Mouse (Mus musculus): ENCODE results near the gene Mcm5.

Mcm5 gene

DNA sequence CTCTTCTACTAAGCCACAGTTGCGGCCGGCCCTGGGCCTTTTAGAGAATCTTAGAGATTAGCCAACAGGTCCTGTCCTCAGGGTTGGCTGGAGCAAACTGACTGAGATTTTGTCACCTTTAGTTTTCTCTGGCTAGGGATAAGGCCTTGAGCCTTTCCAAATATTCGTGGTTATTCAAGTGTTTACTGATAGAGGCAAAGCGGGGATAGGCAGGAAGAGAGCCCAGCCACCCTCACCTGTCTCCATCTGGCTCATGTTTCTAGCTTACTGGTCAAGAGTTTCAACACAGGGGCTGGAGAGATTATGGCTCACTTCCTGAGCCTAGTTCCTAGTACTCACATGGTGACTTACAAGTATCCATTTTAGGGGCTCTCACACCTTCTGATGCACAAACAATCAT, 6.4 kb upstream of the Mcm5 start:
- DNase-seq (ENCODE audit: low read depth) = no peak

DNA sequence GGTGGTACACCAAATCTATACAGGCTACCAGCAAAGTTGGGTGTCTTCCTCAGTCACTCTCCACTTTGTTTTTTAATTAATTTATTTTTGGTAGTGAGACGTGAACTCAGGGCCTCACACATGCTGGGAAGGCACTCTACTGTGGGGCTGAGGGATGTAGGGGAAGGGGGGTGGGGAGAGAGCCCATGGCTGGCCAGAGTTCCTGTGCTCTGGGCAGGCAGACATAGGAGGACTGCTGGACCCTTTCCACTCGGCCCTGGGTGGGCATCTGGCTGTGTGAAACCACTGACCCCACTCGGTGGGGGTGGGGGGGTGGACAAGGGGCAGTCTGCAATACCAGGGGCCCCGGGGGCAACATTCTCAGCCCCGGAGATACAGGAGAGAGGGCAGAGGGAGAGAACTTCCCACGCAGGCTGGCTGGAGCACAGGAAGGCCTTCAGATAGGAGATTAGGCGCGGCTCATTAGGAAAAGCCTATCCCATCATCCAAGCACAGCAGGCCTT, 5.9 kb upstream of the Mcm5 start:
- DNase-seq (ENCODE audit: low read depth) = no peak

DNA sequence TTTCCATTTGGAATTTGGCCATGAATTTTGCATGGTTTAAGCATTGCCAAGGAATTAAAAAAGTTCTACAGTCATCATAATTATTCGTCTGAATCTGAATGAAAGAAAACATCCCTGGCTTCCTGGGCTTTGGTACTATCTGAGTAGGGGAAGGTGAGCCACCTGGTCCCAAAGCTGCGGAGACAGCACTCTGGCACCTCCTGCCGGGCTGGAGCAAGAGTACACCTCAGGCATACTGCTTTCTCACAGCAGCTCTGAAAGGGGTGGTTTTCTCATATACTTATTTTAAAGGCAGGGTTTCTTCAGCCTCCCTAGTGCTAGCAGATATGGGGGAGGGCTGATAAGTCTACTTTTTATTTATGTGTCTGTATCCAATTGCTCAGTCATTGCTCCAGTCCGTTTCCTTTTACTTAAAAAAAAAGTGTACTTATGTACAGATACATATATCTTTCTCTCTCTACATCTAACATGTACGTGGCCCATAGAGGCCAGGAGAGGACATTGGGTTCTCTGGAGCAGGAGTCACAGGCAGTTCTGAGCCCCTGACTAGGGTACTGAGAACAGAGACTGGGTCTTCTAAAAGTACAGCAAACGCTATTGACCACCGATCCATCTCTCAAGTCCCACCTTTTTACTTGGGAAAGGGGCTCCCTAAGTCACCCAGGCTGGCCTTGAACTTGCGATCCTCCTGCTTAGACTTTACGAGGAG, 688 bp upstream of the Mcm5 start:
- DNase-seq (ENCODE audit: low read depth) = peak; percentile 92

DNA sequence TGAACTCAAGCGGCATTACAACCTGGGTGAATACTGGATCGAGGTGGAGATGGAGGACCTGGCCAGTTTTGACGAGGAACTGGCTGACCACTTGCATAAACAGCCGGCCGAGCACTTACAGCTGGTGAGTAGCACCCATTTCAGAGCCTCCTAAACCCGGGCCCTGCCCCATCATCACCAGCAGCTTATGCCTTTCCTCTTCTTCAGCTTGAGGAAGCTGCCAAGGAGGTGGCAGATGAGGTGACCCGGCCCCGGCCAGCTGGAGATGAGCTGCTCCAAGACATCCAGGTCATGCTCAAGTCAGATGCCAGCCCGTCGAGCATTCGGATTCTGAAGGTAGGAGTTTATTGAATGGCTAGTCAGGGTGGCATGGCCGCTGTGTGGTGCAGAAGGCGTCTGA, 724 bp downstream of the Mcm5 start:
- DNase-seq (ENCODE audit: low read depth) = no peak

DNA sequence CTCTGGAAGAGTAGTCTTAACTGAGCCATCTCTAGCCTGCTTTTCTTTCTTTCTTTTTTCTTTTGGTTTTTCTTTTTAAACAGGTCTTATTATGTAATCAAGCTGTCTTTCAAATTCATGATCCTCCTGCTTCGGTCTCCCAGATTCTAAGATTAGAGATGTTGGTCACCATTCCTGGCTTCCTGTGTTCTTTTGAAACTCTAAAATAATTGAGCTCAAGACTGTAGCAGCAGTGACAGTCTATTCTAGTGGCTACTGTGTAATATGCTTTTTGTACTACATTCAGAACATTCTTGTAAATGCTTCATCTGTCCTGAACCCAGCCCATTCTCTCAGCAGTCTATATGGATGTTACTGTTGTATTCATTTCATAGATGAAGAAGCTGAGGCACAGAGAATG, 9.1 kb downstream of the Mcm5 start:
- DNase-seq (ENCODE audit: low read depth) = no peak

DNA sequence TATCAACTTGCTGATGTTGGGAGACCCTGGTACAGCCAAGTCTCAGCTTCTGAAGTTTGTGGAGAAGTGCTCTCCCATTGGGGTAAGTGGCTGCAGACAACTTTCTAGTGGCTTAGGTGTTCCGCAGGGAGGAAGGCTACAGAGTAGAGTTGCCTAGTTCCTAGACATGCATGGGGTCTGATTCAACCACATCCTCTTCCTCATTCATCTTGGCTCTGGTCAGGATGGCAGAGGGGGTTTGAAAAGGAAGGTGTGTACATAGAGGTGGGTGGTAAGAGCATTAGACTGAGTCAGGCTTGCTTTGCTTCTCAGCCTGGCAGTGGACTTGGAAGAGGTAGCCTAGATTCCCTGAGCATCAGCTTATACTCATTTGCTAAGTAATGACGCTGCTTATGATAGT, 9.9 kb downstream of the Mcm5 start:
- DNase-seq (ENCODE audit: low read depth) = no peak

DNA sequence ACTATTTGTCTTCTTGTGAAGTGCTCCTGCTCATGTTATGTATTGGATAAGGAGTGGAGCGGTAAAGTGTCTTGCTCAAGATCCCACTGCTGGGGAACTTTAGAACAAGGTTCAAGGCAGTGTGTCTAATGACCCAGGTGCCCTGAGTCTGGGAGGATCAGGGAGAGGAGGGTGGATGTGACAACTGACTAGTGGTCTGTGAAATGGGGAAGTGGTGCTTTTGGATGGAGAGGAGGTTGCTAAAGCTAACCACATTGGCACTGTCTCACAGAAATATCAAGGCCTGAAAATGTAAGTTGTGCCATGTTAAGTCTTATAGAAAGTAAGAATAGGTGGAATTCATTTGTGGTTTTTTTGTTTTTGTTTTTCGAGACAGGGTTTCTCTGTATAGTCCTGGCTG, 10.4 kb downstream of the Mcm5 start:
- DNase-seq (ENCODE audit: low read depth) = no peak

DNA sequence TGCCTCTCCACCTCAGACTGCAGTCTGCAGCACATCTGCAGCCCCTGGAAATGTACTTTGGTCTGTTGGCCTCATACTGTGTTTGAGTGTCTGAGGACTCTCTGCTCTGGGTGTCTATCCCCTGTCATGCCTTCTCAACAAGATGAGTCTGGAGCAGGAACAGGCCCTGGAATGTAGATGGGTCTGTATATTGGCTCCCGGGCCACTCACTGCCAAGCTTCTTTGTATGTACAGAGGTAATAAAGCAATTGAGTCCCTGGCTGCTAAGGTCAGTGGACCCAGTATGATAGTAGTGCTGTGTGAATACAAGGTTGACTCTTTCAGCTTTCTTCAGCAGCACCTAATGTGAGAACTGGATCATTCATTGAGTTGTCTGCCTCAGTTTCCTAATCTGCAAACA, 18.0 kb downstream of the Mcm5 start:
- DNase-seq (ENCODE audit: low read depth) = no peak

DNA sequence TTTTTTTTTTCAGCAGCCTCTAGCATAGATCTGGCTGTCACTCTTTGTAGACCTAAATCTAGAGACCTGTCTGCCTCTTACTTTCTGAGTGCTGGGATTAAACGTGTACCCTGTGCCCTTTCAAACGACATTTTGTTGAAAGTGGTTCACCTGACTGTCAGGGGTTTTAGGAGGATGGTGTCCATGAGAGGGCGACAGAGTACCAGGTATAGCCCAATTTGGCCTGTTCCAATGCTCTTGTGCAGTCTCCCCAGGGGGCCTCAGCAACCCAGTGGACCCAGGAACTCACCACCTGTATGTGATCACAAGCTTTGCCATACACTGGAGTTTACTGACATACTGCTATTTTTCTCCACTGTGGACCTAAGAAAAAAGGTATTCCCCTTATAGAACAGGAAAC, 23.1 kb downstream of the Mcm5 start:
- DNase-seq (ENCODE audit: low read depth) = peak; percentile 54

DNA sequence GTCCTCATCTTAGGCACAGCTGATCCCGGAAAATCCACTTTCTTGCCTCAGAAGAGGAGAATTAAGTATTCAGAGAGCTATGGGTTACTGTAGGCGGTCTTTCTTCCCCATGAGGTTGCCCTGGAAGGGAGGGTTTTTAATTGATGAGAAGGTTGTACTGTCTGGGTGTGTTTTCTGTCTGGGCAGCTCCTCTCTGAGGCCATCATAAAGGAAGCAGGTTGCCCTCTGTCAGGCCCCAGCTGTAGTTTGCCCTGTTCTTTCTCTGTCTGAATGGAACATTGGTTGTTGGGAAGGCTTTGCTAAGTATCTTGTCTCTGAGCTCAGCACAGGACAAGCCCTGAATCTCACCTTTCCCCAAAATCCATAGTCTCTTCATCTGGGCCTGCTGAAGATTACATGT, 24.0 kb downstream of the Mcm5 start:
- DNase-seq (ENCODE audit: low read depth) = no peak

DNA sequence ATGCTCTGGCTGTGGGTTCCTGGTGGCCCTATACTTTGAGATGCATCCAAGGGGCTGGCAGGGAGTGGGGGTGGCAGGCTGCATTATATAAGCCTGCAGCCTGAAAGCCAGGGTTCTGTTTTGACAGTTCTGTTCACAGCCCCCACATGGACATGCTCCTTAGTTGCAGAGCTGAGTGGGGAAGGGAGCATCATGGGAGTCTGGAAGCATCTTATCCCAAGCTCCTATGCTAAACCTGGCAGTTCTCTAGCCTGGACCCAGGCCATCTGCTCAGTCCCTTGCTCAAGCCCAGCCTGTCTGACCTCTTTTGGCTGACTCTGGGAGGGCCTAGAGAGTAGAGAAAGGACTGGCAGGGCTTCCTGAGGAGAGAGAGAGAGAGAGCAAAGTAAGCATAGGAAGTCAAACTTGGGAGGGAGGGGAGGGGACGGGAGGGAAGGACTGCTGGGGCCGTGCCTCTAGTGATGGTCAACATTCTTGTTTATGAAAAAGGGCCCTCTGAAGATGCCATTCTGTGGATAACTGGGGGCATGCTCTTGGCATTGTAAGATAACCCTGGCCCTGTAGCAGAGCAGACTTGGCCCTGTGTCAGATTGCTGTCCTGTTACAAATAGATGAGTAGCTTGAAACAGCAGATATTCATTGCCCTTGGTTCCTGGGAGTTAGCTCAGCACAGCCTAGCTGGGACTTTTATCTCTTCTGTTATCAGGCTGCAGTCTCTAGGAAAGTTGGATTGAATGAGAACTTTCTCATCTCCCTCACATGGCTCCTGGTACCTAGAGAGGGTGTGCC, 25.4 kb downstream of the Mcm5 start:
- no peak for DNase-seq (ENCODE audit: low read depth)

DNA sequence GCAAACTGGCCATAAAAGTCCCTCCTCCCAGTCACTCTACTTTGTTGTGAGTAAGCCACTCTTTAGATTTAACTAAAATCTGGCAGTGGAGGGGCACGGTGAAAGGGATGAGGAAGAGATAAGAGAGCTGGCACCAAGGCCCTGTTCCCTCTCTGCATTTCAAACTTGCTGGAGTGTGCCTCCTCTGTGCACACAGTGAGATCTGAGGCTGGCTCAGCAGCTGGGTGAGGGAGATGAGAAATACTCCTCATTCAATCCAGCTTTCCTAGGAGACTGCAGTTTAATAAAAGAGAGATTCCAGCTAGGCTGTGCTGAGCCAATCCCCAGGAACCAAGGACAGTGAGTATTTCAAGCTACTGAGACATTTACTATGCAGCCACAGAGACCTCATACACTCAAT, 26.4 kb downstream of the Mcm5 start:
- no peak for DNase-seq (ENCODE audit: low read depth)

DNA sequence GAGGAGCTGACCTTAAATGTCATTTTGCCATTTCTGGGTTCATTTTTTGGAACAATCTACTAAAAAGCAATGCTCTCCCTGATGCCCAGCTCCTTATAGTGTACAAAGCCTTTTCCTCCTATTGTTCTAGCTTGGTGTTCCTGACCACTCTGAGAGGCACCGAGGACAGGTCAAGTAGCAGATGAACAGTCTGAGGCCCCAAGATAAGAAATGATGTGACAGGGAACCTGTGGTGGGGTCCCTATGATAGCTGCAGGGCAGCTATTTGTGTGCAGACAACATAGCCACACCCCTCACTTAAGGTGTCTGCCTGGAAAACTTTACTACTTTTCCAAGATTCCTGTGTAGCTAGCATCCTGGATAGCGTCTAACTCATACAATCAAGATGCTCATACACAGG, 26.9 kb downstream of the Mcm5 start:
- no peak for DNase-seq (ENCODE audit: low read depth)

DNA sequence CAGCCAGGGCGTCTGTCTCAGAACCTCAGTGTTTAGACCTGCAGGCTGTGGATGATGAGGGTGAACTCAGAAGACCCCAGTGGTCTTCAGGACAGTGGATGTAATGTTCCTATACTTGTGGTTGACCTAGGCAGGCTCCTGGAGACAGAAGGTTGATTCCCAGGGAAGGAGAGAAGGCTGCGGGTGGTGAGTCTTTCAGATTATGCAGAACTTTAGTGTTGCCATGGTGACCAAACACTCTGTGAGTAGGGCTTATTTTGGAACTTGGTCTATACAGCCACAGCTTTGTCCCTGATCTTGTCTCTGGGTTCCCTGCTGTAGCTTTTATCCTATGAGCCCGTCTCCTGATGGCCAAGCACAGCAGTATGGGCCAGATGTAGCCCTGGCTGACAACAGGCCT, 28.2 kb downstream of the Mcm5 start:
- DNase-seq (ENCODE audit: low read depth) = no peak

DNA sequence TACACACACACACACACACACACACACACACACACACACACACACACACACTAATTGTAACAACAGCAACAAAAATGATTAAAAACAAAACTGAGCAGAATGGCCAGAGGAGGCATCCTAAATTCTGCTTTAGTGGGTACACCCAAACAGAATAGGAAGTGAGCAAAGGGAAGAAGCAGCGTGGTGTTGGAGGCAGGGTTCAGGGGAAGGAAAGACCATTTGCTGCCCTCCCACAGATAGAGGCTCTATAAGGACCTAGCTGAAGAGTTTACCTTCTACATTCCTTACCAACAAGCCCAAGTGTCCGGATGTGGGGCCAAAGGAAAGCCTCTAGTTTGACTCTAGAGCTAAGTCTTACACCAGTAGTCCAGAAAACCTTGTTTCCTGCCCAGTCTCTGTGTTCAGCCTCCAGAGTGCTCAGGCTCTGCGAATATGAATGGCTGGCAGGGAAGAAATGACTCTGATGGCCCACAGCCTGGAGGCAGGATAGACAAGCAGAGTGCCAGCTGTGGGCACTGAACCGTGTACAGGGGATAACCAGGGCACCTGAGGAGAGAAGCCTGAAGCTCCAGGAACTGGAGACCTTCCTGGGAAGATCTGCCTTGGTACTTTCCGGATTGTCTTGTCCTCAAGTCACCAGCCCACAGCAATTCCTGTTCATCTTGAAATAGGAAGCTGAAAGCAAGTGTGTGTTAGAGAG, 41.7 kb downstream of the Mcm5 start:
- no peak for DNase-seq (ENCODE audit: low read depth)

DNA sequence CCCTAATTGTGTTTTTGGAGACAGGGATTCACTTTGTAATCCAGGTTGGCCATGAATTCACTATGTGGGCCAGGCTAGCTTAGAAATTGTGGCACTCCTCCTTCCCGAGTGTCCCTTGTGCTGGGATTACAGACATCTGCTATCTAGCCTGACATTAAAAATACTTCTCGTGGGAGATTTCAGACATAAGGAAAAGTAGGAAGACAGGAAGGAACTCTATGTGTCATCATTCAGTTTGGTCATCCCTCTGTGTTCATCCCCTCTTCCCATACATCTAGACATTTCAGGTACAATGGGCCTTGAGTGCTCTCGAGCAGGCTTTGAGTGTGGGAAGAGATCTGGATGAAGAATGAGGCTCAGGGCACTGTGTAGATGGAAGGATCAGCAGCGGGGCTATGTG, 42.4 kb downstream of the Mcm5 start:
- no peak for DNase-seq (ENCODE audit: low read depth)

DNA sequence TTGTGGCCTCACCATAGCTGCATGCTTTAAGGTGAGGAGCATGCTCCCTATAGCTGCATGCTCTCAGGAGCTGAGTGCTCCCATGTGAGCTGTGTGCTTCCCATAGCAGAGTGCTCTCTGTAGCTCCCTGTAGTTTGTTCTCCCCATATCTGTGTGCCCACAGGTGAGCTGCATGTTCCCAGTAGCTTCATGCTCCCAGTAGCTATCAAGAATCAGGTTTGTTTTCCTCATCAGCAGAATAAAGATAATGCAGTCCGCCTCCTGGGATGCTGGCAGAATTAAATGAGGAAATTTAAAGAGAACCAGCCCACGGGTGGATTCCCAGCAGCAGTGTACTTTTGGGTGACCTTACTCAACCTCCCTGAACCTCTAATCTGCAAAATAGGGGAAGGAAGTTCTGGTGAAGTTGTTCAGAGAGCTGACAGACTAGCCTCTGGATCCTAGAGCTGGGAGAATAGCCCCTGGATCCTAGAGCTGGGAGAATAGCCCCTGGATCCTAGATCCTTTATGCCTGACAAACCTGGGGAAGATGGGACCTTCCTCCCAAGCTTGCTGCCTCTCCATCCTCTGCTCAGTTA, 43.2 kb downstream of the Mcm5 start:
- DNase-seq (ENCODE audit: low read depth) = no peak

DNA sequence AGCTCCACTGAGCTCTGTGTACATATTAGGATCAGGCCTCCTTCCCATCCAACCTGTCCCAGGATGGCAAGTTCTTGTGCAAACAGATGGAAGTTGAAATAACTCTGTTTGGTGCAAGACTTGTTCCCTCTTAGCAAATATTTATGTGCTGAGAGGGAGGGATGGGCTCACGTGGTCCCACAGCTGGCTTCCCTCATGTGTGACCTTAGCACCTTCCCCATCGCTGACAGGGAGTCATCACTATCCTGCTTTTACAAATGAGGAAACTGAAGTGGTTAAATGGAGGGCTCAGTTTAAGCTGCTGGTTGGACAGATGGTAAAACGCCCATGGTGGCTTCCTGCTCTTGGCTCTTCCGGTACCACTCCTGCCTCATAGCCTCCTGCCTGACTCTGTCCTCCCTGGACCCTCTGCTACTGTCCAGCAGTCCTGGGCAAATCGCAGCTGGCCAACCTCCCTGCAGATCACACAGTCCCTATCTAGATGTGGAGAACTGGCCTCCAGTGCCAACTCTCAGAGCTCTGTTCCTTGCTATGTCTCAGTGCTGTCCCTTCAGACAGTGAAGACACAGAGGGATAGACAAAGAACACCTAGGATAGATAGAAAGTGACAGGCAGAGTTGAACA, 45.6 kb downstream of the Mcm5 start:
- no peak for DNase-seq (ENCODE audit: low read depth)

DNA sequence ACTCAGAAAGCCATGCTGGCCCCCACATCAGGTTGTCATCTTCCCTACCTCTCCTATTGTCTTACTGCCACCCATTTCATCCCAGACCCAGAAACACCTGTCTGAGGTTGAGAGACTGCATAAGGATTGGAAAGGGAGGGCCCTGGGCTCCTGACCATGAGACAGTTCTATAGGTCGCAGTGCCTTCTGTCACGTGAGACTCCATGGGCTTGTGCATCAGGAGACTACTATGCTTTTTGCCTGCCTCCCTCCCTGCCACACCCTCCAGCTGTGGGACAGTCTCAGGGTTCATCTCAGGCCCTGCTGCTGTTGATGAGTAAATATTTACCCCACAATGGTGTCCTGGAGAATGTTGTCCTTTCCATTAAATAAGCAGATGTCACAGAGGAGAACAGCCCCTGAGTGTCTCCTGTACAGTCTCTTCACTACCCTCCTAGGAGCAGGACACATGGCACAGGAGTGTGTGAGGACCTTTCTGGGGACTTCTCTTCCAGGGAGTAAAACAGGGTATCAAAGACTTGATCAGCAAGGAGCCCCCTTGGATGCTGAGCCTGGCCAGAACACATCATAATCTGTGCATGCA, 46.5 kb downstream of the Mcm5 start:
- DNase-seq (ENCODE audit: low read depth) = no peak

DNA sequence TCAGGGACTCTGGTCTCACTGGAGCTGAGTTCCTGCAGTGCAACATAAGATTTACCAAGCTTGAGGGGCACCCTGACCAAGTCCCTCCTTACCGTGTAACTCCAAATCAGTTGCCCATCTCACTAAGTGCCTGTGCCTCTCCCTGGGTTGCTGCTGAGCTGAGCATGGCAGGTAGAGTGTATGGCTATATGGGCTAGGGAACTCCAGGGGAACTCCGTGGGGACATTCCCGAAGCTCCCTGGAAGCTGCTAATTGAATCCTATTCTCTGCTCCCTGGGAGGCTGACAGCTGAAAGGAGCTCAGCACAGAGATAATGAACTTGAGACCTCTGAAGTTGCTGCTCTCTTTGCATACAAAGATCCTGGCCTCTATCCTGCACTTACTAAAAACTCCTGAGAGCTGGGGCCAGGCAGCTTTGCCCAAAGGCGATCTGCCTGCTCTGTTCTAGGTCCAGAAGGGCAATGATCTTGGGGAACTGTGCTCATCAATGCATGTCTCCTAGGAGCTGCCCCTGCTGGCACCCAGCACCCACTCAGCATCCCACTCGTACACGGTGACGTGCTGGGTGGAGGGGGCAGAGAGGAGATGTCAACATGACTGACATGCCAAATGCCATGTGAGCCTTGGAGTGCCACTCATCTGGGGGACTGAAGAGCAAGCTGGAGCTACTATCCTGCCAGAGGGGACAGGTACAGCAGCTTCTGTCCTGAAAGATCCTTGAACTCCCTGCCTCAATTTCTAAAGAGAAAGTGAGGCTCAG, 48.3 kb downstream of the Mcm5 start:
- DNase-seq (ENCODE audit: low read depth) = no peak

DNA sequence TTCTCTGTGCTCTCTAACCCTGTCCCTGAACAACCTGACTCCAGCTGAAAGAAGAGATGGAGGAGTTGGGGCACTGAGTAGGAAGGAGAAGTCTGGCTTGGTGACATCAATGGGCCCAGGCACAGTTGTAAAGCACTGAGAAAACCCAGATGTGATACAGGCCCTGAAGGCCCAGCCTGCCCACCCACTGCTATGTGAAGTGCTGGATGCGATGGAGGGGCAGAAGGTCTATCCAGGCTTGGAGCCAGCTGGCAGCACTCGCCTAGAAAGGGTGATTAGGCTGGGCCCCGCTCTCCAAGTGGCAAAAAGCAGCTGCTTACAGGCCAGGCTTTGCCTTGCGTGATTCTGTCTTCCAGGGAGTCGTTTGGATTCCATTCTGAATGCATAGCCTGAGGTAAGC, 60.0 kb downstream of the Mcm5 start:
- DNase-seq (ENCODE audit: low read depth) = no peak
